7 mouse cellular contexts compared by ENCODE assay signal in the genomic region with DNA sequence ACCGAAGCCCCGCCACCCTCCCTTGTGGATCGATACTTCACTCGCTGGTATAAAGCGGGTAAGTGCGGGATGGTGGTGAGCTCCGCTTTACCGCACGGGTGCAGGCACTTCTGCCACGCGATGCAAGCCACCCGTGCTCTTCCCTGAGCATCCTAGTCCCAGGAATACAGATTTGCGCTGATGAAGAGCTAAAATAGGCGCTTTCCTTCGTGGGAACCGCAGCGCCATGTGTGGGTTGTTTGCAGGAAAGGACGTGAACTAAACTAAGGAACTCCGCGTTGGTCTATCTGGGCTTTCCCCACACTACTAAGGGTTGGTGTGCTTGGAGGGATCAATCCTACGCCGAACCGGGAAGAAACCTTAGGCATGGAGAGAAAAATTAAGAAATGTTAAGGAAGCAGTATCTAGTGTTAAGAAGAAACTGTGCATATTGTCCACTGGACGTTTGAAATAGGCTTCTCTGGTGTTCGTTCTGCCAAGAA. TPM values are rescaled to one million over a fixed set of nuclear protein-coding genes. Genes with fewer than 3 reads are reported as not detected.
A peak's percentile ranks its signal among the peaks of the same experiment; 100 is the strongest.
DNase-seq lines count a peak whose midpoint lies in the region; ATAC-seq and TF ChIP-seq lines count a peak whose summit lies in the region.

No protein-coding gene starts in this region.

- TF ChIP-seq CTCF in lung, postnatal 0 days (IDR thresholded peaks at IDR 0.05): no peak; the same call in 1 of the 2 replicates
- TF ChIP-seq CTCF in stomach, postnatal 0 days (IDR thresholded peaks at IDR 0.05; ENCODE audit: low read depth): 0 out of 2 replicates have a peak, but pooled peaks have one; percentile 5

- no peak for DNase-seq in lung, postnatal 0 days (ENCODE audit: low spot score)
- no peak for DNase-seq in lung, postnatal 14 days
- no peak for DNase-seq in stomach, postnatal 0 days (ENCODE audit: low spot score)
- no peak for DNase-seq in urinary bladder, adult 2 months (ENCODE audit: low spot score)
- DNase-seq in c-Kit-positive CD71-positive TER-119-positive erythroid progenitor cells, embryonic 14.5 days (ENCODE audit: low spot score): no peak

- no peaks in the 10 kb centered on the region for H3K27me3 ChIP-seq in lung, postnatal 0 days (replicated peaks; ENCODE audit: insufficient read depth, low read length)
- H3K27me3 ChIP-seq in forebrain, embryonic 12.5 days: no peaks in the 10 kb centered on the region
- no peaks in the 10 kb centered on the region for H3K27me3 ChIP-seq in liver, embryonic 12.5 days (replicated peaks)
- H3K27me3 ChIP-seq in stomach, postnatal 0 days (ENCODE audit: control insufficient read depth, insufficient read depth, low read length): no peaks in the 10 kb centered on the region

- H3K4me3 ChIP-seq in lung, postnatal 0 days (ENCODE audit: low read depth, low read length): peak overlapping the region; percentile 84
- peak overlapping the region; percentile 96 for H3K4me3 ChIP-seq in forebrain, embryonic 12.5 days (replicated peaks)
- H3K4me3 ChIP-seq in liver, embryonic 12.5 days: peak overlapping the region; percentile 85
- H3K4me3 ChIP-seq in stomach, postnatal 0 days (ENCODE audit: low read depth, low read length): peak overlapping the region; percentile 93

- WGBS in lung, postnatal 0 days: 1% methylated on average over 25 of the region's 25 CpGs
- WGBS in forebrain, embryonic 12.5 days: 3% methylated on average over 25 of the region's 25 CpGs
- WGBS in liver, embryonic 12.5 days (ENCODE audit: insufficient replicate concordance): 2% methylated on average over 25 of the region's 25 CpGs
- WGBS in stomach, postnatal 0 days: 1% methylated on average over 25 of the region's 25 CpGs

- H3K27ac ChIP-seq in lung, postnatal 0 days (ENCODE audit: low read length): no peak overlapping the region
- H3K27ac ChIP-seq in forebrain, embryonic 12.5 days: peak overlapping the region; percentile 78
- H3K27ac ChIP-seq in liver, embryonic 12.5 days: peak overlapping the region; percentile 78
- 0 out of 2 replicates have a peak overlapping the region, but pooled peaks have one; percentile 24 for H3K27ac ChIP-seq in stomach, postnatal 0 days (replicated peaks)

- TF ChIP-seq EP300 in lung, postnatal 0 days (IDR thresholded peaks at IDR 0.05): no peak
- no peak for TF ChIP-seq EP300 in stomach, postnatal 0 days (optimal IDR thresholded peaks at IDR 0.05)

- H3K4me1 ChIP-seq in lung, postnatal 0 days (ENCODE audit: insufficient read depth, low read depth, low read length): peaks cover 4% of the 10 kb centered on the region; the same call in 1 of the 2 replicates
- peaks cover 26% of the 10 kb centered on the region for H3K4me1 ChIP-seq in forebrain, embryonic 12.5 days
- H3K4me1 ChIP-seq in liver, embryonic 12.5 days: peaks cover 28% of the 10 kb centered on the region
- peaks cover 6% of the 10 kb centered on the region; the same call in 1 of the 2 replicates for H3K4me1 ChIP-seq in stomach, postnatal 0 days (replicated peaks; ENCODE audit: control insufficient read depth, insufficient read depth)

- H3K9me3 ChIP-seq in lung, postnatal 0 days (ENCODE audit: low read length): no peaks in the 10 kb centered on the region
- H3K9me3 ChIP-seq in forebrain, embryonic 12.5 days: no peaks in the 10 kb centered on the region
- no peaks in the 10 kb centered on the region for H3K9me3 ChIP-seq in liver, embryonic 12.5 days (replicated peaks)
- H3K9me3 ChIP-seq in stomach, postnatal 0 days (ENCODE audit: control insufficient read depth, low read length): no peaks in the 10 kb centered on the region

- ATAC-seq in lung, postnatal 0 days: peak; percentile 13
- no peak for ATAC-seq in forebrain, embryonic 12.5 days (ENCODE audit: low FRiP score)
- peak; percentile 24; the same call in 1 of the 2 replicates for ATAC-seq in liver, embryonic 12.5 days
- 0 out of 2 replicates have a peak, but pooled peaks have one; percentile 1 for ATAC-seq in stomach, postnatal 0 days (ENCODE audit: low FRiP score, low TSS enrichment)

- peak overlapping the region; percentile 85 for H3K9ac ChIP-seq in lung, postnatal 0 days (replicated peaks; ENCODE audit: low read depth)
- H3K9ac ChIP-seq in forebrain, embryonic 12.5 days: peak overlapping the region; percentile 86
- peak overlapping the region; percentile 80 for H3K9ac ChIP-seq in liver, embryonic 12.5 days
- peak overlapping the region; percentile 92 for H3K9ac ChIP-seq in stomach, postnatal 0 days (ENCODE audit: low read length)

- H3K36me3 ChIP-seq in lung, postnatal 0 days (ENCODE audit: insufficient read depth, low read length): peaks cover 9% of the 10 kb centered on the region; the same call in 1 of the 2 replicates
- peaks cover 48% of the 10 kb centered on the region for H3K36me3 ChIP-seq in forebrain, embryonic 12.5 days (replicated peaks)
- H3K36me3 ChIP-seq in liver, embryonic 12.5 days: peaks cover 62% of the 10 kb centered on the region
- peaks cover 5% of the 10 kb centered on the region; the same call in 1 of the 2 replicates for H3K36me3 ChIP-seq in stomach, postnatal 0 days (ENCODE audit: control insufficient read depth, insufficient read depth, low read length)

- H3K4me2 ChIP-seq in lung, postnatal 0 days (replicated peaks; ENCODE audit: low read depth, low read length): peak overlapping the region; percentile 68
- peak overlapping the region; percentile 81 for H3K4me2 ChIP-seq in forebrain, embryonic 12.5 days
- H3K4me2 ChIP-seq in liver, embryonic 12.5 days: peak overlapping the region; percentile 84
- peak overlapping the region; percentile 95 for H3K4me2 ChIP-seq in stomach, postnatal 0 days (replicated peaks; ENCODE audit: low read depth)

RNA-seq across cellular contexts. Expression of a gene that starts 0.6 kb away (rescaled TPM):
- polyA plus RNA-seq in lung, postnatal 0 days (2015; fragmentation: Nextera tagmentation; extraction: Ambion mirVana): 4.3 and 4.7 TPM in 2 replicates
- 20.6 and 21.9 TPM in 2 replicates for polyA plus RNA-seq in forebrain, embryonic 12.5 days (2016; fragmentation: Nextera tagmentation; extraction: Ambion mirVana)
- polyA plus RNA-seq in liver, embryonic 12.5 days (2016; fragmentation: Nextera tagmentation; extraction: Ambion mirVana): 9.4 and 11.4 TPM in 2 replicates
- 4.5 and 4.9 TPM in 2 replicates for polyA plus RNA-seq in stomach, postnatal 0 days (2015; fragmentation: Nextera tagmentation; extraction: Ambion mirVana)
- polyA plus RNA-seq in urinary bladder, adult 2 months (2012; rRNA removed): 4.9 and 7.1 TPM in 2 replicates

RNA-seq across cellular contexts. Expression of a gene that starts 0.6 kb away (rescaled TPM):
- 14.3 and 16.4 TPM in 2 replicates for polyA plus RNA-seq in lung, postnatal 0 days (2015; fragmentation: Nextera tagmentation; extraction: Ambion mirVana)
- polyA plus RNA-seq in forebrain, embryonic 12.5 days (2016; fragmentation: Nextera tagmentation; extraction: Ambion mirVana): 84.7 and 90.3 TPM in 2 replicates
- 28.6 and 30.2 TPM in 2 replicates for polyA plus RNA-seq in liver, embryonic 12.5 days (2016; fragmentation: Nextera tagmentation; extraction: Ambion mirVana)
- polyA plus RNA-seq in stomach, postnatal 0 days (2015; fragmentation: Nextera tagmentation; extraction: Ambion mirVana): 10.3 and 11.3 TPM in 2 replicates
- 23.2 and 23.4 TPM in 2 replicates for polyA plus RNA-seq in urinary bladder, adult 2 months (2012; rRNA removed)

RNA-seq across cellular contexts. Expression of a gene that starts 59.5 kb away (rescaled TPM):
- polyA plus RNA-seq in lung, postnatal 0 days (2015; fragmentation: Nextera tagmentation; extraction: Ambion mirVana): not detected in 2 replicates
- polyA plus RNA-seq in forebrain, embryonic 12.5 days (2016; fragmentation: Nextera tagmentation; extraction: Ambion mirVana): not detected in 2 replicates
- not detected in 2 replicates for polyA plus RNA-seq in liver, embryonic 12.5 days (2016; fragmentation: Nextera tagmentation; extraction: Ambion mirVana)
- polyA plus RNA-seq in stomach, postnatal 0 days (2015; fragmentation: Nextera tagmentation; extraction: Ambion mirVana): not detected in 2 replicates
- polyA plus RNA-seq in urinary bladder, adult 2 months (2012; rRNA removed): not detected in 2 replicates
